Mouse (Mus musculus): Measurements from ENCODE around the gene Arrdc4. TPM values are rescaled to one million over a fixed set of nuclear protein-coding genes. Genes with fewer than 3 reads are reported as not detected.

Arrdc4 gene
- total RNA-seq (2021), result 10 to 100 TPM; 25.2 to 26.0 TPM
- long read RNA-seq, transcript Arrdc4-201 (8 exons, 3,905 nt), result major isoform, 14 of 30 reads
- long read RNA-seq, transcript Arrdc4-202 (5 exons, 1,129 nt), result minor isoform, 11 of 30 reads
- long read RNA-seq, partial matches to known transcripts, result 1 of 30 reads
- long read RNA-seq, other reads (novel, unspliced or antisense), result 4 of 30 reads

GRCm38 (mm10) chr7:68748761-68749635 lies at the start of gene Arrdc4:
TSS of gene Arrdc4 (minus strand) at chr7:68749241.
- peak; percentile 99 for DNase-seq (ENCODE audit: low spot score in 2 of 2)

- no peak for DNase-seq (ENCODE audit: low spot score in 2 of 2)
These were observed 46.5 kb upstream of the Arrdc4 start for GRCm38 (mm10) chr7:68795578-68795977.

DNA sequence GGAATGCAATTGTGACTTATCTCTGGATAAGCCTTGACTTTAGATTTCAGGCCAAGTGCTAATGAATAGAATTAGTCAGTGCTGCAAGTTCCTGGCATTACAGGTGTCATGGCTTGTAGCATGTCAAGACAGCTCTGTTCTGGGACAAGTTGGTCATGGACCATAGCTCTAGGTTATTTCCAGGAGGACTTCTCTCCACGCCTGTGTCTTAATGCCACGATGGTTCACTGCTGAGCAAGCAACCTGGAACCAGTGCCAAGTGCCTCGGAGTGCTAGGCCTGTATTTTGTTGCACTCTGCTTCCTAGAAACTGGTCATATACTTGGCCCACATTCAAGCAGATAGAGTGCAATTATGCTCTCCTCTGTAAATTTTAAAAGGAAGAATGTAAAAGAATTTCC lies 39.7 kb upstream of the Arrdc4 start:
- no peak for DNase-seq (ENCODE audit: low spot score in 2 of 2)

DNA sequence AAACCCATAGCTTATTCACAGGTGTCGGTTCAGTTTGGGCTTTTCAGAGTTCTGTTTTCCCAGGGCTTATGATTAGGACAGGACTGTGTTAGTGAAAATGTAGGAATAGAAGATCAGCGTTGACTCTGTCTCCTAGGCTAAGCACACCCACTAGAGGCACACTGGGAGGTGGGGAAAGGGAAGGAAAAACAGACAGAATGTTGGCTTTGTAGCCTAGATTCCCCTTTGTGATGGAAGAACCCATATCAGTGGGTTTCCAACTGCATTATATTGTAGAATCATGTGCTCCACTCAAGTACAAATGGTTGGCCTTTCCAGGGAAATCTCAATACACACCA lies 22.7 kb upstream of the Arrdc4 start:
- no peak for DNase-seq (ENCODE audit: low spot score in 2 of 2)

DNA sequence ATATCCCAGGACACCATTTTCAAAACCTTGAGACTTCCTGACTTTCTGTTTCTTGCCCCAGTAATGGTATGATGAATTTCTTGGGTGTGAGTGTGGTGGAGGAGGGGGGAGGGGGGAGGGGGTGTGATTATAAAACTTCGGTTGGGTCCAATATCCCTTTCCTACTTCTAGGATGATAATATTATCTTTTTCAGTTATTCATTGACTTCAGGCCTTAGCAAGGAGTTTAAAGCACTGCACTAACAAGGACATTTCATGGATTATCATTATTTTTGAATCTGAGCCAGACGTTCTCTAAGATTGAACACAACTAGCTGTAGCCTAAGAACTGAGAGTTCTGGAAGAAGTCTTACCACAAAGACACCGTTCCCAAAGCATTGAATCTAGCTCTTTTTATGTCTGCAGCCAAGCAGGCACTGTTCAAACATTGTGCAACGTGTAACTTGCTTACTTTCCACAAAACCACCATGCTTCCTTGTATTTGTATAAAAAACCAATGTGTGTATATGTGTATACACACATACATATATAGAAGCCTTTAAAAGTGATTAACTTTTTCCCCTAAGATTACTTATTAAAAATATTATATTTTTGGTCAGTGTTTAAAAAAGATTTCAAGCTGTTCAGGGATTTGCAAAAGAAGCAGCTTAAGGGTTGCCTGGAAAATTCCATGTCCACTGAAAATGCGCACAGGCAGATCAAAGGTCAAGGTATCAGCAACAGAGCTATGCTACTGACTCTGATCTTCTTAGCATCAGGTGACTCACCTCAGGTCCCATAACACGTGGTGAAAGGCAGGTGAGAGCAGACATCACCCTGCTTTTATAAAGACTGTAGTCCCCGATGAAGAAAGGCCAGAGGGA lies 22.1 kb upstream of the Arrdc4 start:
- DNase-seq (ENCODE audit: low spot score in 2 of 2), result no peak

DNA sequence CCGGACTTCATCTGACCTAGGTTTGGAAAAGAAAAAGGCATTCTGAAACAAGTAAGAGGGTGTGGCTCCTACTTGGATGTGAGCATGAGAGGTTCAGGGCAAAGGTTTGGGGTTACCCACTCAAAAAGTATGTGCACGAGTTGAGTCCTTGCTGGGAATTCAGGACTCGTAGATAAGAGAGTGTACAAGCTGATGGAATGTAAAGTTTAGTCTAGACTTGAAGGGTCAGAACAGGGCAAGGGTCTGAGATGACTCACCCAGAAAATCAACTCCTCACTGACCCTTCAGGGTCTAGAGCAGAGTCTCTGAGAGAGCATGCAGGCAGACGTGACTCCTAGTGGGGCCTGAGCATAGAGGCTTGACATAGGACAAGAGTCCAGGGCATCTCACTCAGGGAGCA lies 16.9 kb upstream of the Arrdc4 start:
- no peak for DNase-seq (ENCODE audit: low spot score in 2 of 2)

DNA sequence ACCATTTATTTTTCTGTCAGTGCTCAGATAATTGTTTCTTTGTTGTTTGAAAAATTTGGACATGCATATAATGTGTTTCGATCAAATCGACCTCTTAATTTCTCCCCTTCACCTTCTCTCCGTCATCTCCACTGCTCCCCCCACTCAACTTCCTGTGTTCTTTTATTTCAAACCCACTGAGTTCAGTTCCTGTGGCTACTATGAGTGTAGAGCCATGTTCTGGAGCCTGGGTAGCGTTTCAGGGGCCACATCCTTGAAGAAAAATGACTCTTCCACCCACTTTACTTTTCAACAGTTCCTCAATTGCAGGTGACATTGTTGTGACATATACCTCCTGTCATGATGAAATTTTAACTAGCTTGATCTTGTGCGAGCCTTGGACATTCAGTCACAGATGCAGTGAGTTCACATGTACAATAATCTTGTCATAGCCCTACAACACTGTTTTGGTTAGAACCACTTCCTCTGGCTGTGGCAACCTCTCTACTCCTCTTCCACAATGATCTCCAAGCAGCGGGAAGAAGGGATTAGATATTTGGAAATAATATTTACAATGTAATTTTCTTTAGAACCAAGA lies 10.2 kb upstream of the Arrdc4 start:
- DNase-seq (ENCODE audit: low spot score in 2 of 2), result no peak

- no peak for DNase-seq (ENCODE audit: low spot score in 2 of 2)
These were observed 7.7 kb upstream of the Arrdc4 start for GRCm38 (mm10) chr7:68756656-68757204.

DNA sequence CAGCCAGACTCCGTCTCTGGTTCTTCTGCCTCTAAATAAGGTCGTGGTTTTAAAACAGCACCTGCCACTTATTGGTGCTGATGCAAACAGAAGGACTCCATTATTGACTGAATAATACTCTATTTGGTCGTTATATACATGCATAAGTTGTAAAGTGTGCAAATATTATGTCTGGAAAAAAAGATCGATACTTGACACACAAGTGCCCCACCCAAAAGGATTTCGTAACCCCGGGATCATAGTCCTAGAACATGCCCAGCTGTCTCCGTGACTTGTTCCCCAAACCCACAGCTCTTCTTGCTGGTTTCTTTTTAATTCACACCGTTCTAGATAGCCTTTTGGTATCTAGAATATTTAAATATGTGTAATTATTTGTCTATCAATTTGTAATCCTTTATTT lies 878 bp upstream of the Arrdc4 start:
- no peak for DNase-seq (ENCODE audit: low spot score in 2 of 2)

- DNase-seq (ENCODE audit: low spot score in 2 of 2), result peak in 1 of 2 experiments; percentile 51
These were observed 680 bp downstream of the Arrdc4 start for GRCm38 (mm10) chr7:68748361-68748760.

DNA sequence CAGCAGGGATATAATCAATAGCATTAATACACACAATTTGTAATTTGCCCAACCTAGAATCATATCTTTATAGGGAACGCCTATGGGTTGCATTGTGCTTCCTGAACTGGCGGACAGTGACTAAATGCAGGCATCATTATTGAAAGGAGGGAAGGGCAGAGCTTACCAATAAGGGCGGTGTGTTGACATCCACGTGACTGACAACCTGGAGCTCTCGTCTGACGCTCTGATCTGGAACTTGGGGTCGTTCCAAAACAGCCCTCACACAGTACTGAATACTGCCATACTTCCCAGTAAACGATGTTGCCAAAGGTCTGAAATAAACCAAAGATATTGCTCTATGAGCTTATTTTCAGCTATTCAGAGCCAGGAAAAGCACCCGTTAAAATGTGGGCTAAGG lies 4.4 kb downstream of the Arrdc4 start:
- no peak for DNase-seq (ENCODE audit: low spot score in 2 of 2)

DNA sequence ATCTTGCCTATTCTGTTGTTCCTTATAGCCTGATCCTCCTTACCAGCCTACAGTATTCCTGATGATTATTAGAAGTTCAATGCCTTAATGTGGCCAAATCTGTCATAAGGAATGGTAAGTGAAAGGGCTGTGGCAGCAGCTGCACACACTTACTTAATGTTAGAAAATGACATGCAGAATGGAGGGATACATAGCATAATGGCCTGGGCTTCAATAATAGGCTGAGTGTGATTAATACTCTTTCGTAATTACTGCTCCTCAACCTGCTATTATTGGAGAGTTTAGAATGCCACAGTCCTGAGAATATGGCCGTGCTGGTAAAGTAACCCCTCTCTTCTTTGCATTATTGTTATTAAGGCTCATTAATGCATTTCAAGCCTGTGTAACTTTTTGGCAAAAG lies 4.8 kb downstream of the Arrdc4 start:
- DNase-seq (ENCODE audit: low spot score in 2 of 2), result no peak

DNA sequence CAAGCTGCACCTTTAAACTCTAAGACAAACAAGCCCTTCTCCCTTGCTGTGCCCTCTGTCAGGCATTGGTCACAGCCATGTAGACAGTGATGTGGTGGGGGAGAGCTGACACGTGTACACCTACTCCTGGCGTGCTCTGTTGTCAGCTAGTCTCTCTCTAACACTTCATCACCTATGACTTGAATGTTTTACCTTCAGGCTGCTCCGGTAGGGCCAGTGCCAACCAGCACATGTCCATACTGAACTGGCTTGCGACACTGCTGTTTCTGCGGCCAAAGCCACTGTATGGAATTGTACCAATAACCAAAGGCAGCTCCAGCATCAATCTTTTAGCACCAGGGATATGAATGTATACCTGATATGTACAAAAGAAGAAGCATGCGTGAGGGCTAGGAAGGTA lies 8.3 kb downstream of the Arrdc4 start:
- no peak for DNase-seq (ENCODE audit: low spot score in 2 of 2)

DNA sequence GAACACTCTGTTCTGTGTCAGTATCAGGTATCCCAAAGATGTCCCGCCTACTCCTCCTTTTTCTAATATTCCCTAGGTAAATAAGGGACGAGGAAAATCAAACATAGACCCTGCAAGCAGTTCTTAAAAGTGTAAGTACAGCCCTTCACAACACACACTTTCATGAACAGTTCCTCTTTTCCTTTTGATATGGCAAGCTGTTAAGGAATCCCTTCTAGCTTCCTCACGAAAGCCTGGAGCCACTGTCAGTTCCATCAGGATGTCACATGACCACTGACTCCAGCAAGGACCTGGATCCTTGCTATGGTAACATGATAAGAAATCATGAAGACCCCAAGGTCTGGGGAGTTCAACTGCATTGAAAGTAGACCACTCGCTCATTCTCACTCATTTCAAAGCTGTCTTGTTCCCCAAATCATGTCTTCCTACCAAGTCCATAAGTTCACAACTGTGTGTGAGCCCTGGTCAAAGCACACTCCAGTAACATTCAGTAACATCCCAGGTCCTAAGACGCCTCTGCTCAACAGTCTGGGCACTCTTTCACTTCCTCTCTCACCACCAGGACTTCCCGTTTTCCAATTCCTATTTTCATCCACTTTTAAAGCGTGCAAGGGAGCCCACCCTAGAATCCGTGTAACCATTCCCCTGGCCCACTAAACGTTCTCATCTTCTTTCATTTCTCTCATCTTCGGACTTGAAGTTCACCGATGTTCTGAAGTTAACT lies 10.2 kb downstream of the Arrdc4 start:
- DNase-seq (ENCODE audit: low spot score in 2 of 2), result no peak

DNA sequence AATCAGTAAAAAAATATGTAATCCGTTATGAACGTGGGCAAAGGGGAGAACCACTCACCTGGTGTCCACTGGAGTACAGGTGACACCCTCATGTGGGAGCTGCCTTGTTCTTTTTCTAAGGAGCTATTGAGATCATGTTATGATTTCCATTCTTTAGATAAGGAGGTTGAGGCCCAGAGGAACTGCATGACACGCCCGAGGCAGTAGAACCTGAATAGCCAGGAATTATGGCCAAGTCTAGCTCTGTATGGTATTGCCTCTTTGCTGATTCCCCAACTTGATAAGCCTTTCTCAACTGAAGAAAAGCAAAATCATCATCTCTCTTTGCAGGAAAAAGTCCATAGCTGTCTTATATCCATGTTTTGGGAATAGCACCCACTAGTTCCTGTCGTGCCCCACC lies 22.7 kb downstream of the Arrdc4 start:
- DNase-seq (ENCODE audit: low spot score in 2 of 2), result no peak

- DNase-seq (ENCODE audit: low spot score in 2 of 2), result no peak
These were observed 24.3 kb downstream of the Arrdc4 start for GRCm38 (mm10) chr7:68724711-68725110.

DNA sequence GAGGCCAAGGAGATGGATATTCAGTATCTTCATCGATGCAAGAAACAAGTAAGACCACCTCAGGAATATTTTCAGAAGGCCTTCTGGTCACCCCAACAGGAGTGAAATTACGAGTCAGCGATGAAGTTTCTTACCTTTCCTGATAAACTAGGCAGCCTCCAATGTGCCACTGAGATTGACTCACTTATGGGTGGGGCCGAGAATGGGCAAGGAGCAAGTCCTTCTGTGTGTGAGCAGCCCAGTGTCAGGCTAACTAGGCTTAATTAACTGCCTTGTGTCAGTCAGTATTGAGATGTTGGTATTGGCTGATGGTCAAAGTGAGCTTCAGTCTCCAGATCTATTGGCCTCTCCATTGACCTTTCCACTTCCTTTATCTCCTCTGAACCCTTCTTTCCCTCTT lies 27.5 kb downstream of the Arrdc4 start:
- no peak for DNase-seq (ENCODE audit: low spot score in 2 of 2)

DNA sequence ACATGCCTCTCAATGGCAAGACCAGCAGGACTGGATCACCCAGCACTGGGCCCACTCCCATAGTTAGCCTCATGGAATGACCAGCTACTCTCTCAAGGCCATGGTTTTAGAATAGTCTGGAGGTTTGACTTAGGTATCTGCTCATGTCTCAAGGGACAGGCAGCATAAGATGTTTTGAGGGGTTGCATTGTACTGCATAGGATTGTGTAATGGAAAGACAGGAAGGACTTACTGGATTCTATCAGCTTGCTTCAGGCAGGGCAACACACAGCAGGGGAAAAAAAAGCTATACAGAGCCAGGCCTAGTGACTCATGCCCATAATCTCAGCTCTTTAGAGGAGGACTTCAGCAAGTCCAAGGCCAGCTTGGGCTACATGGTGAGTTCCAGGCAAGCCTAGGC lies 31.1 kb downstream of the Arrdc4 start:
- DNase-seq (ENCODE audit: low spot score in 2 of 2), result no peak

DNA sequence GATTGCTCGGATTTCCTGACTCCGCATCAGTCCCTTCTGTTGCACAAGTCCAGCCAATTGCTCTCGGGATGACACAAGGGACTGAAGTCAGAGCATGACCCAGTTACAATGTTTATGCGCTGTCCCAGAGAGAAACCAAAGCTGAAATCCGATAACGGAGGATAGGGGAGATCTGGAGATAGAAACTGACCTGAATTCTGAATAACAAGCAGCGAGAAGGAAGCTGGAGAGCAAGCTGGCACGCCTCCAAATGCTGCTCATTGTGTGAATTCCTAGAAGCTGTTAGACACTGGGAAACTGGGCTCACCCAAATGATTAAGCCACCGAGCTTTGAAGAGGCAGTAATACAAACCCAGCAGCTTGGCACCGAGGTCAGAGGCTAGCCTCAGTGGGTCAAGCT lies 31.5 kb downstream of the Arrdc4 start:
- peak; percentile 52 to 56 for DNase-seq (ENCODE audit: low spot score in 2 of 2)

GRCm38 (mm10) chr7:68716926-68717325 lies 32.1 kb downstream of the Arrdc4 start:
- no peak for DNase-seq (ENCODE audit: low spot score in 2 of 2)

DNA sequence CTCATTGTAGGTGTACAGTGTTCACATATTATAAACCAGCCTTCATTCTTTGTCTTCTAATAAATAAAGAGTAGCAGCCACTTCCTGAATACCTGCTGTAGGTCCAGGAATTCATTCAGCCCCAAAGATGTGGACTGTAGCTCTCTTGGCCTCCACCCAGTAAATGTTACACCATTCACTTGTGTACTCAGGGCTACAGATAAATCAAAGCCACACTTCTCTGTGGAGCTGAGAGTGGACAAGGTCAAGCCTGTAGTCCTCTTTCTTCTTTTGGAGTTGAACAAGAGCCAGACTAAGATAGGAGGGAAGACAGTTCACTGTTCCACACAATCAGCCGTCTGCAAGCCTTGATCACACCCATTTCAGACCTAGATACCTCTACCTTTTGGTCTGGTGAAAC lies 36.1 kb downstream of the Arrdc4 start:
- no peak for DNase-seq (ENCODE audit: low spot score in 2 of 2)

All from layer of hippocampus, postnatal 10 days (tissue).